Mouse (Mus musculus): ENCODE results near the gene Kcnj6.

DNA sequence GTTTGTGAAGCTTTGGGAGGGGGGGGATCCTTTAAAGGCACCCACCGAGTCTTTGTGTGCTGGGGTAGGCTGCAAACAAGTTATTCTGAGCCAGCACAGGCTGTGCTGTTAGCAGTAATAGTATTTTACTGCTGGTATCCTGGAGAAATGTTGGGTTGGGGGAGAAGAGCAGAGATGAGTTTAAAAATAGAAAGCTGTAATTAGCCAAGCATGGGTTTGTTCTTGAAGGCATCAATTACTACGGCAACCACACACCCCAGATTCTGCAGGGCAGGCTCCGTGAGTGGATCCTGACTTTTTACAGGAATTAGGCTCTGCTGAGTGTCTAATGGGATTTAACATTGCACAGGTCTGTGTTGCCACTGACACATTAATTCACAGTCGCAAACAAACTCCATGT lies 278.6 kb downstream of the Kcnj6 start:
- no peak for TF ChIP-seq CTCF (conservative IDR thresholded peaks at IDR 0.05; ENCODE audit: low read length)
- TF ChIP-seq POU5F1 (IDR thresholded peaks at IDR 0.05; ENCODE audit: borderline replicate concordance, low read length), result no peak
- no peak for TF ChIP-seq NANOG (IDR thresholded peaks at IDR 0.05; ENCODE audit: borderline replicate concordance, low read length)

Data from E14TG2a.4 (cell line).